Mouse (Mus musculus): ENCODE results near the gene Sorbs2.
"Not testable (repeated sequence)": the region's sequence is repeated elsewhere in the genome, so short reads cannot be mapped to it uniquely, and the experiment has no call there.

Sorbs2 gene

DNA sequence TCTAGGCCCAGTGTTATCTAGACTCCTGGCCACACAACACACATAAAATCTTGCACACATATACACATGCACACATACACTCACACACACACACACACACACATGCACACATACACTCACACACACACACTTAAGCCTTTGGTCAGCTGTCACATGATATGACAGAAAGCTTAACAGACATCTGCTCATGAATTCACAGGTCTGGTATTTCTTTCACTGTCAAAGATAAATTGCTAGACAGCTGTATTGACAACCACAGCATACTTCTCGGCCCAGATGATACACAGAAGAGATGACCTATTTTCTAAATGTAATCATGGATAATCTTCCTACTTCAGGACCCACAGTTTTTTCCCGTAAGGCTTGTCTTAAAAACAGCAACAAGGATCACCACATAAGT lies 326.3 kb downstream of the Sorbs2 start:
- no peak for DNase-seq (ENCODE audit: low spot score in 2 of 2)

DNA sequence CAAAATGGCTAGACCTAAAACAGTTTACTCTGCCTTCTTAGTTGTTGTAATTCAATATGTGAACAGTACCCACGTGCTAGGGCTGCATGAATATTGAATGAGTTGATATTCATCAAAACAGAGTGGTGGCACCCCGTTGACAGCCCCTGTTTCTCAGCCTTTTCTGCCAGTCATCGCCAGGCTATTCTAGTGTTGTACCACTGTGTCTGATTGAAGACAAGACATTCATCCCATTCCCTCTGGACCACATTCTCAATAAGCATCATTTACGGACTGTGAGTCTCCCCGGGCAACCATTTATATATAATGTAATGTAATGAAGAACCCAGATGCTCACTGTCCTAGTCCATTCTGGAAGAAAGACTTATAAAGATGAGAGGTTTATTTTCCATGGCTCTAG lies 335.7 kb downstream of the Sorbs2 start:
- no peak for DNase-seq (ENCODE audit: low spot score in 2 of 2)

DNA sequence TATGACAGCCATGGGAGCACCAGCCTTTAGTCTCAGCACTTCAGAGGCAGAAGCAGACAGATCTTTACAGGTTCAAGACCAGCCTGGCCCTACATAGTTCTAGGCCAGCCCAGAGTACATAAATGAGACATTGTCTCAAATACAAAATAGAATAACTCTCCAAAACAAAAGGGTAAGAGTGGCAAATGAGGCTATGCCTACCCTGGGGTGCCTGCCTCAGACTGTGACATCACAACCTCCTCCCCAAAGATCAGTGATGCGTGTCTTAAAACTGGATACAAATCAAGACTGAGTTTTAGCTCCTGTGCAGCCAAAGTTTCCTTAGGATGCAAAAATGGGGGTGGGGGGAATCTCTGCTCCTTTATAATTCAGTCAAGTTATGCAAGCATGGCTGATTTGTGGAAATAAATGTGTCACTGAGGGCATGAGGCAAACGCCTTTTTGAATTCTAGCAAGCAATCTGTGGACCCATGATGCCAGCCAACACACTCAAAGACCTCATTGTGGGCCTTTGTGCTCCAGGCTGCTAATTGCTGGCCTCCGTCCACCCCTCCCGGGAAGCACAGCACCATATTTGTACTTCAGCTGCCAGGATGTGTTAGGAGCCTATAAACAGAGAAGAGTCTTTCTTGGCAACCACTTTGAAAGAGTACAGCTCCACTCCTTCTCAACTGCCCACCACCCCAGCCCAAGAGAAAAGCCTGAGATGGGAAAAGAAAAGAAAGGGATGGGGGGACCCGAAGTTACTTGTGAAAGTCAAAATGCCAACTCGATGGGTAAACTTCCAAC lies 336.7 kb downstream of the Sorbs2 start:
- no peak for DNase-seq (ENCODE audit: low spot score in 2 of 2)

DNA sequence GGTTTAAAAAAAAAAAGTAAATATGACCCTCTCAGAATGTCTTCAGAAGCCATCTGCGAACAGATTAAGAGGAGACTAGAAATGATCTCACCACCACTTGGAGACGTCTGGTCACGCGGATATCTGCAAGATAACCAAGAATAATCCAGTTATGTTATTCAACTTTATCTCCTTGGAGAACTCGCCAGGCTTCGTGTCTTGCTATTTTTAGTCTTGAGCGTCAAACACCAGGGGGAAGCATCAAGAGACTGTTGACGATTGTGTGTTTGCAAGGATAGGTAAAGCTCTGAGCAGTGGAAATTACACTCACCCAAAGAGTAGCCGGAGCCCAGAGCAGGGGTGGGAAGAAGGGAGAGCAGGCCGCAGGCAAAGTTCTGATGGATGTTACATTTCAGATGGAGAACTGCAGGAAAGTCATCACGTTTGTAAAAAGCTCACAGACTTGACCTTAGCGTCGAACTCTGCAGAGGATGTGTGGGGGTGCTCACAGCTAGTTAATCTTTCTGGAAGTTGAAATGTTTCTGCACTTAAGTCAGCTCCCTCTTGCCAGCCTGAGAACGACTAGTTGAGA lies 337.4 kb downstream of the Sorbs2 start:
- DNase-seq (ENCODE audit: low spot score in 2 of 2), result no peak

DNA sequence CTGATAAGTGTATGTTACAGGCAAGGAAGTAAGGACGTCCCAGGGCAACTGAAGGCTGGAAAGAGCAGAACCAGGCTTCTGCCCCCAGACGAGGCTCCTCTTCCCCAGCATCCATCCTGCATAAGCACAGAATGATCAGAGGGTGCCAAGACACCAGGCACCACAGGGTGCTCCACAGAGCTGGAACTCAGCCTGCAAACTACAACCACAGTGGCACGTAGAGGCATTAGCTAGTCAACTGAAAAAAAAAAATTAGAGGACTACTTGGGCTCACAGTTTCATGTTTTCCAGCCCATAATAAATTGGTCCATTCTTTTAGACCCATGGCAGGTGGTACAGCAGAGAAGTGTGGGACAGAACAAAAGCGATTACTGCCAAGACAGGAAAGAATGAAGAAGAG lies 338.3 kb downstream of the Sorbs2 start:
- DNase-seq (ENCODE audit: low spot score in 2 of 2), result no peak

DNA sequence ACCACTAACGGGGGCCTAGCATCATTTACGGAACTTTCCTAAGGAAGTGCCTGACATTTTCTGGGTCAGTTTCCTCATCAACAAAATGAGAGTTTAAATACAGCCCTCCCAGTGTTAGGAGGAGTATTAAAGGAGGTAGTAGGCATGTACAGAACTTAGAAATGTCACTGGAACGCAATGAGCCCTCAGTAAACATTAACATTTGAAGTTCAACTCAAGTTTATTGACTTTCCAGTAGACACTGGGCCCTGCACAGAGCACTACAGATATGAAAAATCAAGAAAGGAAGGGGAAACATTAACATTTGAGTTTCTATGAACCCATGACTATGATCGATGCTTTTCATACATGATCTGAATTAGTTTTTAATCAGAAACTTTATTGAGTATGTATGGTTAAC lies 347.5 kb downstream of the Sorbs2 start:
- no peak for DNase-seq (ENCODE audit: low spot score in 2 of 2)

DNA sequence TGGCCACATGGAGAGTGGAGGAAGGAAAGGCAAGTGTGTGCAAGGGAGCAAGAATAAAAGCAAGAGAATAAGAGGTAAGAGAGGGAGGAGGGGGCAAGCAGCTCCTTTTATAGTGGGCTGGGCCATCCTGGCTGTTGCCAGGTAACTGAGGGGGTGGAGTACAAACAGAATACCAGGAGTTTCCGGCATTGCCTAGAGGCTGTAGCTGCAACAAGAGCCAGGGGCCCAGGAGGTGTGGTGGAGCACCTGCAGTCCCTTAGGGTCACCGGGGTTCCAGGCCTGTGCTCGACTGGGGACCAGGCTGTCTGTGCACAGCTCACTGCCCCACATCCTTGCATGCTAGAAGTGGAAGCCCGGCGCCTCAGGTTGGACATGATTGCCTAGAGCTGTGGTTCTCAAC lies 350.1 kb downstream of the Sorbs2 start:
- no peak for DNase-seq (ENCODE audit: low spot score in 2 of 2)

DNA sequence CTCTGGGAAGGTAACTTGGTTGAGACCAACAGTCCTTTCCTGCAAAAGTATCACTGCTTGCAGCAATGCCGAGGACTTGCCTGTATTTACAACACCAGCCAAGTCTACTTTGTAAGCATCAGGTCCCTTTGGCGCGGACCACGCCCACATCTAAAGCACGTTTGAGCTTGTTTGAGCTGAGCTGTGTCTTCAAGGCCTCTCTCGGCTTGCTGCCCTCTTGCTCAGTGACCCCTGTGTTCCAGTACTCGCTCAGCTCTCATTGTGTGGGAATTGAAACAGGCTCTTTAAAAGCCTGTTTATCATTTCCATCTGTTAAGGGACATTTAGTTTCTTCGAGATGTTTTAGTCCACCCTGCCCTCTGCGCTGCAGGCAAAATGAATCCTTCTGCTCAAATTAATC lies 350.8 kb downstream of the Sorbs2 start:
- peak; percentile 37 to 71 for DNase-seq (ENCODE audit: low spot score in 2 of 2)

DNA sequence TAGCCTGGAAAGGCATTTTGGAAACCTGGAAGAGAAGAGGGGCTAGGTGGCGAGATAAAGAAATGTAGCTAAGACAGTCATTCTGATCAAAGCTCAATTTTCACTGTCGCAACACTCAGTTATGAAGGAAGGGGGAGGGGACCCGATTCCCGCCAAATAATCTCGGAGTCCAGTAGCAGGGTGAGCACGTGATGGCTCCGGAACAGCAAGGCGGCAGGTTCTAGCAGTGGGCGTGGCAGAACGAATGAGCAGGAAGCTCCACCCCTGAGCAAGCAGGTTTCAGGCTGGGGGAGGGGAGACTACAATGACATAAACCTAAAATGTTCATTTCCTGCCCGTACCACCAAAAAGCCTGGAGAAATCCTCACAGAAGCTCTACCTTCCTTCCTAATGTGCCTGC lies 364.0 kb downstream of the Sorbs2 start:
- not testable (repeated sequence) for DNase-seq (ENCODE audit: low spot score in 2 of 2)

DNA sequence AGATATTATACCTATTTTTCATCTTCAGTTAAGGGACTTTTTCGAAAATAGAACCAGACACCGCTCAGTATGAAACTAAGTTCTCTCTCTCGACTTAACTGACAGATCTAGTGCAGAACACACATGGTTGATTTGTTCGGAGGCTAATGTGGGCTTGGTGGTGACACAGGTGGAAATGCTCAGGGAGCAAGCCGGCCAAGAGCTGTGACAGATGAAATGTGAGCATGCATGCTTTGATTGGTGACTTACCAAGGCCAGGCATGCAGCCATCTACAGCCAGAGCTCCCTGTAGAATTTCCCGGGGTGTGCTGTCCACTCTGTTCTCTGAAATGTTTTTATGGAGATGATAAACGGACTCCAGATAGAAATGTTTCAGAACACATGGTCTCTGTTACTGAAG lies 364.5 kb downstream of the Sorbs2 start:
- no peak for DNase-seq (ENCODE audit: low spot score in 2 of 2)

DNA sequence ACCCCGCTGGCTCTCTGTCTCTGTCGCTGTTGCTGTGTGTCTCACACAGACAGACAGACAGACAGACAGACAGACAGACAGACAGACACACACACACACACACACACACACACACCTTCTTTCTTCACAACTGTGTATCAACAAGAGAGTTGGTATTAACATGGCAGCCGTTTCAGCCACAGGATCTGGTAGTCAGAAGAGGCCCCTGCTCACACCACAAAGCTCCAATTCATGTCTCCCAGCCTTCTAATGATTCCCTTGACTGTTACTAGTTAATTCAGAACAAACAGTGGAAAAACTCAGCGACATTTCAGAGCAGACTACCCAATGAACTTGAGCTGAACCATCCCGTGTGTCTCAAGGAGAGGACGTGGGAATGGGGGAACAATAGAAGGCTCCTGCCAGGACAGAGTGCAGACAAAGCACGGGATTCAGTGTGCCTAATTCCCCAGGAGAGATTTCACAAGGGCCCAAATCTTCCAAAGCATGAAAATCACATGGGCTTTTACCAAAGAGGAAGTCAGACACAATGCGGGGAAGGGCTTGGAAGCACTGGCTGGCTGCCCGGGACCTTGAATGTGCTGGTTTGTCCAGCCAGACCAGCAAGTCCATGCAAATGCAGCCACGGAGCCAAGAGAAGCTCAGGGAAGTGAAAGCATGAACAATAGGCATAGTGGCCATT lies 367.5 kb downstream of the Sorbs2 start:
- DNase-seq (ENCODE audit: low spot score in 2 of 2), result peak; percentile 67 to 79

DNA sequence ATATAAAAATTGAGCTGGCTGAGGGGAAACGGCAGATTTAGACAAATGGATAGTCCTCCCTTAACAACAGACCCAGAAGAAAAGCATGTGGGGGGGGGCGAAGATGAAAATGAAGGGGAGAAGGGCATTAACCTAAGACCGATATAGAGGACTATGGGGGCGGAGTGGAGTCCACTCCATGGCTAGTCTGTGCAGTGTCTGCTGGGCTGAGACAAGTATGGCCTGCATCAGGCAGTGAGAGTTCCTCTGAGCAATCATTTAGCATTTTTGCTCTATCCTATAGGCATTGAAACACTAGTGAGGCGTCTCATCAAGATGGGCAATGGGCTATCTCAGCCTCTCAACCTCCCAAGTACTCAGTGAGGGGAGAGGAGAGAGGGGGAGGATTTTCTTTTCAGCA lies 368.8 kb downstream of the Sorbs2 start:
- no peak for DNase-seq (ENCODE audit: low spot score in 2 of 2)
